Mouse (Mus musculus) hindbrain, embryonic 16.5 days (tissue): ENCODE measurements around the gene Nemp1. TPM values are rescaled to one million over a fixed set of nuclear protein-coding genes. Genes with fewer than 3 reads are reported as not detected.

Experiments
- ATAC-seq: fragments of 200-750 bp; cut with Nextera tagmentation; 2 replicates; pipeline ENCODE4 v1.8.0; 2017; ENCODE audit warnings: moderate TSS enrichment, moderate library complexity
- H3K27ac ChIP-seq: fragments of 300-500 bp; sonication (generic); 2 replicates; pipeline ENCODE4 v1.5.1; 2014; ENCODE audit warnings: low read depth, mild to moderate bottlenecking, control low read depth, low read length, moderate library complexity
- H3K27me3 ChIP-seq: fragments of 300-500 bp; sonication (generic); replicated peaks from 2 replicates; pipeline ENCODE4 v1.6.1; 2014; ENCODE audit warnings: low read length; ENCODE audit not compliant: control insufficient read depth, insufficient read depth
- H3K36me3 ChIP-seq: fragments of 300-500 bp; sonication (generic); 2 replicates; pipeline ENCODE4 v1.6.1; 2014; ENCODE audit warnings: mild to moderate bottlenecking, low read length, moderate library complexity, mixed read lengths; ENCODE audit not compliant: control insufficient read depth, insufficient read depth
- H3K4me1 ChIP-seq: fragments of 300-500 bp; sonication (generic); 2 replicates; pipeline ENCODE4 v1.6.1; 2014; ENCODE audit warnings: low read depth, low read length; ENCODE audit not compliant: control insufficient read depth, insufficient read depth
- H3K4me2 ChIP-seq: fragments of 300-500 bp; sonication (generic); 2 replicates; pipeline ENCODE4 v1.6.1; 2014; ENCODE audit warnings: mild to moderate bottlenecking, low read length, control low read depth, moderate library complexity
- H3K4me3 ChIP-seq: fragments of 300-500 bp; sonication (generic); 2 replicates; pipeline ENCODE4 v1.5.1; 2014; ENCODE audit warnings: mild to moderate bottlenecking, low read length, control low read depth, moderate library complexity
- H3K9ac ChIP-seq: fragments of 300-500 bp; sonication (generic); 2 replicates; pipeline ENCODE4 v1.6.1; 2014; ENCODE audit warnings: low read depth, mild to moderate bottlenecking, control low read depth, low read length, moderate library complexity
- H3K9me3 ChIP-seq: fragments of 300-500 bp; sonication (generic); 2 replicates; pipeline ENCODE4 v1.6.1; 2014; ENCODE audit warnings: mild to moderate bottlenecking, low read length, moderate library complexity; ENCODE audit not compliant: control insufficient read depth
- WGBS: fragments of 180-500 bp; shearing (Covaris S2); extraction: QIAGEN DNeasy Blood & Tissue Kit; methylation state at CpG from one replicate; pipeline ENCODE4 v1.1.7; 2014; 5-methylcytosine and 5-hydroxymethylcytosine counted together
- polyA plus RNA-seq: library from polyadenylated mRNA; unstranded; fragments of >200 nt; fragmentation: Nextera tagmentation; extraction: Ambion mirVana; gene quantifications from 2 replicates; pipeline ENCODE4 v1.2.1, GENCODE M21; 2015

Gene Nemp1
- polyA plus RNA-seq, 1 experiment from 2014 or later, result 3.9 TPM

- no peak overlapping the region for H3K4me3 ChIP-seq
- no peaks in the 10 kb centered on the region for H3K27me3 ChIP-seq
- no peaks in the 10 kb centered on the region for H3K9me3 ChIP-seq
- no peak for ATAC-seq
- no peak overlapping the region for H3K4me2 ChIP-seq
- no peak overlapping the region; the same call in 1 of the 2 replicates for H3K27ac ChIP-seq
- 70% methylated on average over 4 of the region's 4 CpGs for WGBS
- peaks cover 25% of the 10 kb centered on the region for H3K4me1 ChIP-seq
- H3K9ac ChIP-seq, result no peak overlapping the region
- H3K36me3 ChIP-seq, result no peaks in the 10 kb centered on the region
Observed at GRCm38 (mm10) chr10:127622661-127623060, 44.0 kb upstream of the Nemp1 start.

DNA sequence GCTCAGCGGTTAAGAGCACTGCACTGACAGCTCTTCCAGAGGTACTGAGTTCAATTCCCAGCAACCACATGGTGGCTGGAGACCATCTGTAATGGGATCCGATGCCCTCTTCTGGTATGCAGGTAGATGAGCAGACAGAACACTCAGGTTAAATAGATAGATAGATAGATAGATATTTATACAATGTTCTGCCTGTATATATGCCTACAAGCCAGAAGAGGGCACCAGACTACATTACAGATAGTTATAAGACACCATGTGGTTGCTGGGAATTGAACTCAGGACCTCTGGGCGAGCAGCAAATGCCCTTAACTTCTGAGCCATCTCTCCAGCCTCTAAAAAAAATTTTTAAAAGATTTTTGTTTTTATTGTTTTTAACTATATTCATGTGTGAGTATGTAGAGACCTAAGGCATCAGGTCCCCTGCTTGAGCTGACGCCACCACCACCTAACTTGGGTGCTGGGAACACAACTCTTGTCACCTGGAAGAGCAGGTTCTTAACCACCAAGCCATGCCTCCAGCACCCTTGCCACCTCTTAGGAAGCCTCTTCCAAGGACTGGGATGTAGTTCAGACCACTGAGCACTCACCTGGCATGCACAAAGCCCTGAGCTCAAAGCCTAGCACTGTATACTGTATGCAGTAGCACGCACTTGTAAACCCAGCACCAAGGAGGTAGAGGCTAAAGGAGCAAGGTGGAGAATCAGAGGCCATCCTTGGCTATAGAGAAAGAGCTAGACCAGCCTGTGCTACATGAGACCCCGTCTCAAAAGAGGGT is 43.1 kb upstream of the Nemp1 start:
- ATAC-seq, result no peak
- H3K4me2 ChIP-seq, result no peak overlapping the region
- no peaks in the 10 kb centered on the region for H3K9me3 ChIP-seq
- H3K4me3 ChIP-seq, result no peak overlapping the region
- H3K27me3 ChIP-seq, result no peaks in the 10 kb centered on the region
- H3K36me3 ChIP-seq, result no peaks in the 10 kb centered on the region
- H3K4me1 ChIP-seq, result peaks cover 15% of the 10 kb centered on the region
- no peak overlapping the region for H3K27ac ChIP-seq
- H3K9ac ChIP-seq, result no peak overlapping the region
- WGBS, result 97% methylated on average over 6 of the region's 6 CpGs

DNA sequence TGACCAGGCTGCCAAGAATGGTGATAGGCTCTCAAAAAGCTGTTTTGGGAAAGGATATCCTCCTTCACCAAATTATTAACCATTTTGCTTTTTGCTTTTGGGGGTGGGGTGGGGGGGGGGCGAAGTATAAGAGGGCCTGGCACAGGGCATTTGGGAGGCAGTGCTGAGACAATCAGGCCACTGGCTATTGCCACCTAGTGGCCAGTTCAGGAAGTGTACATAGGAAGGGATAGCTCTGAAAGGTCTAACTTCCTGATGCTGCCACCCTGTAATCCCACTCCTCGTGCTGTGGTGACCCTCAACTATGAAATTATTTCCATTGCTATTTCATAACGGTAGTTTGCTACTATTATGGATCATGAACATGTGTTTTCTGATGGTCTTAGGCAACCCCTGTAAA is 40.3 kb upstream of the Nemp1 start:
- Histone ChIP-seq H3K4me3 (no peak overlapping the region), H3K9ac (no peak overlapping the region), H3K27ac (no peak overlapping the region), H3K4me1 (peaks cover 6% of the 10 kb centered on the region), H3K4me2 (no peak overlapping the region), H3K9me3 (no peaks in the 10 kb centered on the region), H3K27me3 (no peaks in the 10 kb centered on the region), H3K36me3 (no peaks in the 10 kb centered on the region)
- 81% methylated on average over 3 of the region's 3 CpGs for WGBS
- no peak for ATAC-seq

GRCm38 (mm10) chr10:127631261-127632214 is 35.2 kb upstream of the Nemp1 start:
- Histone ChIP-seq H3K36me3 (no peaks in the 10 kb centered on the region), H3K9me3 (no peaks in the 10 kb centered on the region)
- 85% methylated on average over 10 of the region's 10 CpGs for WGBS

DNA sequence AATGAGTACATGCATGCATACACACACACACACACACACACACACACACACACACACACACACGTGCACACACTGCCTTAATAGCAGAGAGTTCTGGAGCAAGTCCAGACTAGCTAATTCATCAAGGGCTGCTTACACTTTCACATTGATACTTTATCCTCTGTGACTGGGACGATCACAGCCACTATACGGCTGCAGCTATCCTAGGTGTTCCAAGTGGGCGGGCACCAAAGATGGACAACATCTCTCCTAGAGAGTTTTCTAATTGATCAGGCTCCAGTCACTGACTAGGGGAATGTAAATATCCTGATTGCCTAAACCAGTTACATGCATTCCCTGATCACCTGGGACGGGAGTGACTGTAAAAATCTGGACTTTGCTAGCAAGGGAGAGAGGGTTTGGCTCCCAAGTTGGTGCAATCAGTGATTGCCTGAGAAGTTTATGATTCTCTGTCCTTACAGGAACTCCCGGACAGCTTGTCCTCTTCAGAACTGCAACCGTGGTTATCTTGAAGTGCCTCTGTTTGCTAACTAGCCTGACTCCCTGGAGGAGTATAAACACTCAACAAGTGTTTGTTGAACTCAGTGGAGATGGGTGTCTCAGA is 33.9 kb upstream of the Nemp1 start:
- Histone ChIP-seq H3K36me3 (no peaks in the 10 kb centered on the region), H3K27ac (no peak overlapping the region), H3K4me2 (no peak overlapping the region), H3K9ac (no peak overlapping the region), H3K27me3 (no peaks in the 10 kb centered on the region), H3K9me3 (no peaks in the 10 kb centered on the region), H3K4me1 (no peaks in the 10 kb centered on the region), H3K4me3 (no peak overlapping the region)
- ATAC-seq, result no peak
- WGBS, result 84% methylated on average over 7 of the region's 7 CpGs

More at GRCm38 (mm10) chr10:127631261-127632214, 35.2 kb upstream of the Nemp1 start:
- no peak for ATAC-seq
- Histone ChIP-seq H3K4me2 (no peak overlapping the region), H3K27me3 (no peaks in the 10 kb centered on the region), H3K27ac (no peak overlapping the region), H3K4me3 (no peak overlapping the region), H3K9ac (no peak overlapping the region), H3K4me1 (no peaks in the 10 kb centered on the region)

DNA sequence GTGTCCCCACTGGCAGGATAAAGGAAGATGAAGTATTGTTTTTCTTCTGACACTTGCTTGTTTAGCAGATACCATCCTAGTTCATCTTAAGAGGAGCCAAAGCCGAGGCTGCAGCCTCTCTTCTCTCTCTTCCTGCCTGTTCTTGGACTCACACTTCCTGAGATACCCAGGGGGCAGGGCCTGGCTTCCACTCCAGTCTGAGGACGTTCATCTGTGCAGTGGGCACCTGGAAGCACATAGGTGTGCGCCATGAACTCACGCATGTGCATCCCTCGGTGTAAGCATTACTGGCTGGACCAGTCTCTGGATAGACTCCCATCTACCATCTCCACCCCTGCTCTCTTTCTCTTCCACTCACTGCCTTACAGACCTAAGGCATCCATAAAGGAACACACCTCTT is 26.3 kb upstream of the Nemp1 start:
- Histone ChIP-seq H3K9ac (no peak overlapping the region), H3K4me3 (no peak overlapping the region), H3K27ac (no peak overlapping the region), H3K4me1 (peaks cover 8% of the 10 kb centered on the region), H3K4me2 (no peak overlapping the region), H3K27me3 (peaks cover 9% of the 10 kb centered on the region), H3K9me3 (no peaks in the 10 kb centered on the region), H3K36me3 (no peaks in the 10 kb centered on the region)
- WGBS, result 79% methylated on average over 5 of the region's 5 CpGs
- no peak for ATAC-seq

DNA sequence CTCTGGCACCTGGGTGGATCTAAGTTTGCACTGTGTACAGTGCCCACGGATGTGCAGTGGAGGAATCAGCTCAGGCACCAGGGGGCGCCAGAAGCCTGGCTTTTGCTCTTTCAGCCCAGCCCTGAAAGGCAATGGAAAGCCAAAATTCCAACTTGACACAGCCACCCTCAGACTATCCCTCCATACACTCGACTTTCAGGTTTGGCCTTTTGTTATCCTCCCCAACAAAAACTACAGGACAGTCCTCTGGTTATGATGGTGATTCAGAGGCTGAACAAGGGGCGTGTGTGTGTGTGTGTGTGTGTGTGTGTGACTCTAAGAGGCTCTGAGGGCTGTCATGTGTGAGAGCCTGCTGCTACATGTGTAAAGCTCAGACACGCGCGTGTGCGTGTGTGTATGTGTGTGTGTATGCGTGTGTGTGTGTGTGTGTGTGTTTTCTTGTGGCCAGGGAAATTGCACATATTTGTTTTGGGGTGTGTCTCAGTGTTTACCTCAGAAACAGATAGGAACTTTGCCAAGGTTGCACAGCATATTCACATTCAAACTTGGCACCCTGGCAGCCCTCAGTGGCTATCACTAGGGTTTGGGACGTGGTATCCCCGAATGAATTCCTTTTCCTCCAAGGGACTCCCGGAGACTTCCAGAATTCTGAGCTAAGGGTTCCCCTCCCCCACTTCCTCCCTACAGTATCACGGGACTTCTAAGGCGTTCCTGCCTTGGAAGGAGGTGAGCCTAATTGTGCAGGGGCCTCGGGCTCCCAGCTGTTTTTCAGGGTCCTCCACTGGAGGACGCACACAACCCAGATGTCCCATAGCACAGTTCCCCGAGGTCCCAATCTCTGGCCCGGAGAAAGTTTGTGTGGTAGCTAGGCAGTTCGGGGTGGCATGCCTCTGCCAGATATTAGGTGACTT is 24.6 kb upstream of the Nemp1 start:
- ATAC-seq, result peak; percentile 82
- H3K9me3 ChIP-seq, result no peaks in the 10 kb centered on the region
- H3K4me2 ChIP-seq, result peak overlapping the region; percentile 56
- H3K9ac ChIP-seq, result peak overlapping the region; percentile 58
- H3K27me3 ChIP-seq, result peaks cover 9% of the 10 kb centered on the region
- no peaks in the 10 kb centered on the region for H3K36me3 ChIP-seq
- H3K27ac ChIP-seq, result peak overlapping the region; percentile 67
- 8% methylated on average over 19 of the region's 19 CpGs for WGBS
- H3K4me1 ChIP-seq, result peaks cover 8% of the 10 kb centered on the region
- H3K4me3 ChIP-seq, result peak overlapping the region; percentile 35

DNA sequence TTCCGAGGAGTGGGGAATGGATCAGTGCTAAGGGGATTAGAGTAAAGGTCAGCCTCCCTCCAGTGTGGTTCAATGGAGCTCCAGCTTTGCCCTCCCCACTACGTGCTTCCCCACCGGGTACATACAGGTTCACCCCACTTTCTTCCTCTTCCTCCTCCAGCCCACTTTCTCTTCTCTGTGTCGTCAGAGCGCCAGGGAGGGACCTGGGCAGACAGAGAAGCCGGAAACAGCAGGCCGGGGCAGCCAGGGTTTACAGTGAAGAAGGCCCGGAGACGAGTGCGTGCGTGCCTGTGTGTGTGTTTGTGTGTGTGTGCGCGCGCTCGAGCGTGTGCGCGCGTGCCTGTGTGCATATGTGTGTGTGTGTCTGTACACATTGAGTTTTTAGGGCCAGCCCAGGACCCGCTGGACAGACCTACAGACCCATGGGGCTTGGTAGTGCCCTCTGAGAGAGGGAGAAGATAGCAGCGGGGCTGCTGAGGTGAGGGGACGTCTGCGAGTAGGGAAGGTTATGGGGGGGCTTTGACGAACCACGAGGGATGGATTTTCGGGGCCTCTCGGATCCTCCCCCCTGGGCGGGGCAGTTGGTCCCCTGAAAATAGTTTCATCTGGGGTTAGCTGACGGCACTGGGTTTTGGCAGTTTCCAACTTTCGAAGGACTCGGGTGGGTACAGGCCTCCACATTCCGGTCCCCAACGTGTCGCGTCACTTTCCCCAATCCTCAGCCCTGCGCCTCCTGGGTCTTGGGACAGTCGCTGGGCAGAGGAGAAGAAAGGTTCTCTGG is 23.7 kb upstream of the Nemp1 start, which contains the start of gene Stat6:
TSS of gene Stat6 (plus strand) at position 215 of the 781 bp plus-strand sequence.
- 5% methylated on average over 37 of the region's 37 CpGs for WGBS
- ATAC-seq, result peak; percentile 57

More for the DNA sequence above, 23.7 kb upstream of the Nemp1 start, which contains the start of gene Stat6:
- peak within 1 kb of the TSS; percentile 56 for H3K4me2 ChIP-seq
- peaks cover 9% of the 10 kb centered on the region for H3K27me3 ChIP-seq
- peak within 1 kb of the TSS; percentile 58 for H3K9ac ChIP-seq
- H3K4me3 ChIP-seq, result peak within 1 kb of the TSS; percentile 35
- H3K4me1 ChIP-seq, result peaks cover 8% of the 10 kb centered on the region
- H3K36me3 ChIP-seq, result no peaks in the 10 kb centered on the region
- peak within 1 kb of the TSS; percentile 67 for H3K27ac ChIP-seq
- H3K9me3 ChIP-seq, result no peaks in the 10 kb centered on the region
